Mouse (Mus musculus): ENCODE data around the gene Hist1h4j. TPM values are rescaled to one million over a fixed set of nuclear protein-coding genes. Genes with fewer than 3 reads are reported as not detected.

Gene Hist1h4j
- total and polyA plus RNA-seq, 3 experiments, result 1.8 to 936 (median 27.8) TPM

DNA sequence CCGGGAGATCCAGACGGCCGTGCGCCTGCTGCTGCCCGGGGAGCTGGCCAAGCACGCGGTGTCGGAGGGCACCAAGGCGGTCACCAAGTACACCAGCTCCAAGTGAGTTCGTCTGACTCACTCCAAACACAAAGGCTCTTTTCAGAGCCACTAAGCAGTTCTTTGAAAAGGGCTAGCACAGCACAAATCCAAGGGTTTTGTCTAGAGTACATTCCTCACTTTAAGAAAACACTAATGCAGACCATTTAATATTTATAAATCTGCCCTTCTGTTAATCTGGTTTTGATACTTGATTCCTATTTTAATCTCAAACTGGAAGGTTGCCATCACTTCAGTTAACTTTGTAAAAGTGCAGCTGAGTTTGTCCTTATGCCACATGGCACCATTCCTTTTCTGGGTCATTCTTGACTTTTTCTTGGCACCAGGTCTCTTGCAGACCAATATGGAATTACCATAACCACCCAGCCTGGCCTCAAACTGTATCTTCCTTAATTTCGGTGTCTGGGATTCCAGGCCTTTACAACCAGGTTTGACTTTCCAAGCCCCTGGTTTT is 12.4 kb upstream of the Hist1h4j start:
- peak overlapping the region; percentile 95 for H3K27ac ChIP-seq (ENCODE audit: insufficient read depth, low read depth)
- no peaks in the 10 kb centered on the region for H3K27me3 ChIP-seq (replicated peaks)
- in situ Hi-C loops (cut with MboI; ENCODE audit: low pct_ligation_motif_present, low pct_unique_long_range_greater_than_20kb, low sequenced_read_pairs), result loop anchor here (25.0 kb wide), 2 partner anchors 215 to 335 kb away; partner anchors contain the start of gene Zfp184
- peak overlapping the region; percentile 80 for H3K9ac ChIP-seq (ENCODE audit: insufficient read depth, low read depth)
- no peaks in the 10 kb centered on the region for H3K79me2 ChIP-seq (replicated peaks; ENCODE audit: control insufficient read depth, extremely low read depth, insufficient read depth, poor library complexity, severe bottlenecking)
- H3K36me3 ChIP-seq (replicated peaks in 1 of 2; ENCODE audit: control insufficient read depth in 1 of 2, insufficient read depth in 1 of 2, low read length in 1 of 2), result no peaks in the 10 kb centered on the region
- H3K4me1 ChIP-seq (ENCODE audit: control insufficient read depth in 1 of 2, insufficient read depth in 2 of 2), result peaks cover 2 to 28% of the 10 kb centered on the region in 2 experiments; a peak in 2 of 4 replicates
- H3K4me2 ChIP-seq (ENCODE audit: insufficient read depth, low read depth, poor library complexity, severe bottlenecking), result peak overlapping the region; percentile 50; the same call in 1 of the 2 replicates
- no peaks in the 10 kb centered on the region for H3K9me3 ChIP-seq (replicated peaks; ENCODE audit: low read length)
- DNase-seq (ENCODE audit: extremely low read depth), result peak; percentile 67
- TF ChIP-seq IRF4 (IDR thresholded peaks at IDR 0.05; ENCODE audit: low read depth, low read length) (no peak), MXI1 (IDR thresholded peaks at IDR 0.05; ENCODE audit: low read depth, low read length) (no peak), CHD2 (IDR thresholded peaks at IDR 0.05; ENCODE audit: low read length) (peak; percentile 65; the same call in 1 of the 2 replicates), USF1 (IDR thresholded peaks at IDR 0.05; ENCODE audit: low read depth, low read length) (no peak), MAX (IDR thresholded peaks at IDR 0.05; ENCODE audit: low read length) (no peak), ZNF384 (IDR thresholded peaks at IDR 0.05; ENCODE audit: low read depth, low read length) (no peak), NRF1 (IDR thresholded peaks at IDR 0.05; ENCODE audit: low read depth, low read length) (no peak), TBP (conservative IDR thresholded peaks at IDR 0.05; ENCODE audit: low read depth, low read length) (no peak), NELFE (IDR thresholded peaks at IDR 0.05; ENCODE audit: low read depth, low read length) (no peak; the same call in 1 of the 2 replicates), E2F4 (IDR thresholded peaks at IDR 0.05; ENCODE audit: insufficient replicate concordance, low read depth, low read length) (0 out of 2 replicates have a peak, but pooled peaks have one; percentile 30), TCF12 (IDR thresholded peaks at IDR 0.05; ENCODE audit: low read depth, low read length) (no peak), MAZ (IDR thresholded peaks at IDR 0.05; ENCODE audit: low read depth, low read length) (no peak), SIN3A (IDR thresholded peaks at IDR 0.05; ENCODE audit: low read length) (0 out of 2 replicates have a peak, but pooled peaks have one; percentile 1), POLR2AphosphoS2 (IDR thresholded peaks at IDR 0.05; ENCODE audit: low read depth, low read length) (peak; percentile 99), MEF2A (IDR thresholded peaks at IDR 0.05; ENCODE audit: borderline replicate concordance, low read depth, low read length) (no peak), HCFC1 (IDR thresholded peaks at IDR 0.05; ENCODE audit: low read depth, low read length) (no peak), UBTF (IDR thresholded peaks at IDR 0.05; ENCODE audit: low read depth, low read length) (peak; percentile 87), ZMIZ1 (IDR thresholded peaks at IDR 0.05; ENCODE audit: low read depth, low read length) (peak; percentile 98; the same call in 1 of the 2 replicates), MAFK (IDR thresholded peaks at IDR 0.05; ENCODE audit: insufficient replicate concordance, low read length) (no peak), ETS1 (conservative IDR thresholded peaks at IDR 0.05; ENCODE audit: low read depth, low read length) (no peak), JUND (conservative IDR thresholded peaks at IDR 0.05; ENCODE audit: low read depth, low read length) (no peak), ELF1 (IDR thresholded peaks at IDR 0.05; ENCODE audit: low read depth, low read length) (no peak), RCOR1 (conservative IDR thresholded peaks at IDR 0.05; ENCODE audit: low read depth, low read length) (no peak; the same call in 1 of the 2 replicates), CTCF (conservative IDR thresholded peaks at IDR 0.05 in 1 of 2, IDR thresholded peaks at IDR 0.05 in 1 of 2; ENCODE audit: low read depth in 2 of 2, low read length in 2 of 2) (no peak), RAD21 (IDR thresholded peaks at IDR 0.05; ENCODE audit: low read depth, low read length) (no peak), ZC3H11A (IDR thresholded peaks at IDR 0.05; ENCODE audit: low read depth, low read length) (no peak), CHD1 (IDR thresholded peaks at IDR 0.05; ENCODE audit: low read depth, low read length) (no peak), JUN (IDR thresholded peaks at IDR 0.05; ENCODE audit: insufficient read depth, low read depth, low read length) (no peak), SMC3 (IDR thresholded peaks at IDR 0.05; ENCODE audit: low read depth, low read length) (no peak), MYC (IDR thresholded peaks at IDR 0.05; ENCODE audit: low read depth, low read length) (no peak; the same call in 1 of the 2 replicates), POLR2A (IDR thresholded peaks at IDR 0.05; ENCODE audit: low read depth, low read length) (peak; percentile 91), GABPA (IDR thresholded peaks at IDR 0.05; ENCODE audit: insufficient replicate concordance, low read depth, low read length) (no peak), KAT2A (IDR thresholded peaks at IDR 0.05; ENCODE audit: insufficient replicate concordance, low read length) (no peak), USF2 (conservative IDR thresholded peaks at IDR 0.05; ENCODE audit: low read depth, low read length) (no peak), EP300 (IDR thresholded peaks at IDR 0.05; ENCODE audit: low read length) (no peak), PAX5 (IDR thresholded peaks at IDR 0.05; ENCODE audit: low read length) (no peak), BHLHE40 (IDR thresholded peaks at IDR 0.05; ENCODE audit: low read depth, low read length) (0 out of 2 replicates have a peak, but pooled peaks have one; percentile 14)
- dilution Hi-C loops (cut with MboI; ENCODE audit: extremely low pct_ligation_motif_present, extremely low pct_unique_long_range_greater_than_20kb, low sequenced_read_pairs), result no loop called here
- H3K4me3 ChIP-seq (replicated peaks in 1 of 3; ENCODE audit: low read depth in 2 of 3, low read length in 2 of 3, poor library complexity in 1 of 3), result peak overlapping the region in 1 of 3 experiments; percentile 47

Measured in CH12.LX (cell line).